Mouse (Mus musculus): ENCODE measurements around the gene Ephb1. TPM values are rescaled to one million over a fixed set of nuclear protein-coding genes. Genes with fewer than 3 reads are reported as not detected.

Ephb1 gene
- polyA plus RNA-seq, 1 experiment = 0.02 TPM

- Histone ChIP-seq H3K36me3 (ENCODE audit: control insufficient read depth, insufficient read depth) (no peaks in the 10 kb centered on the region), H3K4me3 (ENCODE audit: insufficient read depth, poor library complexity, severe bottlenecking) (no peak overlapping the region), H3K27me3 (ENCODE audit: control insufficient read depth, insufficient read depth, insufficient read length) (peaks cover 58% of the 10 kb centered on the region), H3ac (ENCODE audit: control insufficient read depth, insufficient read length, low read depth) (no peak overlapping the region), H3K79me2 (ENCODE audit: control insufficient read depth, insufficient read depth) (no peaks in the 10 kb centered on the region), H3K79me3 (ENCODE audit: low read depth) (no peaks in the 10 kb centered on the region)
- TF ChIP-seq CTCF (IDR thresholded peaks at IDR 0.05; ENCODE audit: control insufficient read depth, insufficient read depth, insufficient read length) (no peak), FOSL1 (IDR thresholded peaks at IDR 0.05; ENCODE audit: insufficient read depth, low read length, poor library complexity, severe bottlenecking) (no peak), CEBPB (IDR thresholded peaks at IDR 0.05; ENCODE audit: low read depth) (no peak), MYOG (IDR thresholded peaks at IDR 0.05; ENCODE audit: control insufficient read depth, extremely low read depth, insufficient read length) (no peak), MAX (IDR thresholded peaks at IDR 0.05) (no peak), USF1 (IDR thresholded peaks at IDR 0.05; ENCODE audit: low read depth) (no peak), MYOD1 (IDR thresholded peaks at IDR 0.05; ENCODE audit: control insufficient read depth, insufficient read length, low read depth) (no peak)
These were observed 2.8 kb downstream of the Ephb1 start for GRCm38 (mm10) chr9:102351721-102352120.

- no peaks in the 10 kb centered on the region for H3K79me2 ChIP-seq (ENCODE audit: control insufficient read depth, insufficient read depth)
- H3K36me3 ChIP-seq (ENCODE audit: control insufficient read depth, insufficient read depth) = no peaks in the 10 kb centered on the region
- H3K27me3 ChIP-seq (ENCODE audit: control insufficient read depth, insufficient read depth, insufficient read length) = peaks cover 59% of the 10 kb centered on the region
- H3K79me3 ChIP-seq (ENCODE audit: low read depth) = no peaks in the 10 kb centered on the region
- H3ac ChIP-seq (ENCODE audit: control insufficient read depth, insufficient read length, low read depth) = no peak overlapping the region
- TF ChIP-seq CEBPB (IDR thresholded peaks at IDR 0.05; ENCODE audit: low read depth) (no peak), CTCF (IDR thresholded peaks at IDR 0.05; ENCODE audit: control insufficient read depth, insufficient read depth, insufficient read length) (no peak), MYOD1 (IDR thresholded peaks at IDR 0.05; ENCODE audit: control insufficient read depth, insufficient read length, low read depth) (no peak), USF1 (IDR thresholded peaks at IDR 0.05; ENCODE audit: low read depth) (no peak), MAX (IDR thresholded peaks at IDR 0.05) (no peak), MYOG (IDR thresholded peaks at IDR 0.05; ENCODE audit: control insufficient read depth, extremely low read depth, insufficient read length) (no peak), FOSL1 (IDR thresholded peaks at IDR 0.05; ENCODE audit: insufficient read depth, low read length, poor library complexity, severe bottlenecking) (no peak)
- no peak overlapping the region for H3K4me3 ChIP-seq (ENCODE audit: insufficient read depth, poor library complexity, severe bottlenecking)
These were observed 3.3 kb downstream of the Ephb1 start for GRCm38 (mm10) chr9:102351221-102351620.

- Histone ChIP-seq H3K79me2 (ENCODE audit: control insufficient read depth, insufficient read depth) (no peaks in the 10 kb centered on the region), H3K27me3 (ENCODE audit: control insufficient read depth, insufficient read depth, insufficient read length) (peaks cover 59% of the 10 kb centered on the region), H3K4me3 (ENCODE audit: insufficient read depth, poor library complexity, severe bottlenecking) (no peak overlapping the region), H3ac (ENCODE audit: control insufficient read depth, insufficient read length, low read depth) (no peak overlapping the region), H3K36me3 (ENCODE audit: control insufficient read depth, insufficient read depth) (no peaks in the 10 kb centered on the region), H3K79me3 (ENCODE audit: low read depth) (no peaks in the 10 kb centered on the region)
- no peak for TF ChIP-seq CTCF (IDR thresholded peaks at IDR 0.05; ENCODE audit: control insufficient read depth, insufficient read depth, insufficient read length)
- no peak for TF ChIP-seq CEBPB (IDR thresholded peaks at IDR 0.05; ENCODE audit: low read depth)
- no peak for TF ChIP-seq MYOD1 (IDR thresholded peaks at IDR 0.05; ENCODE audit: control insufficient read depth, insufficient read length, low read depth)
- TF ChIP-seq MAX (IDR thresholded peaks at IDR 0.05) = no peak
- TF ChIP-seq FOSL1 (IDR thresholded peaks at IDR 0.05; ENCODE audit: insufficient read depth, low read length, poor library complexity, severe bottlenecking) = no peak
- TF ChIP-seq MYOG (IDR thresholded peaks at IDR 0.05; ENCODE audit: control insufficient read depth, extremely low read depth, insufficient read length) = no peak
- no peak for TF ChIP-seq USF1 (IDR thresholded peaks at IDR 0.05; ENCODE audit: low read depth)
These were observed 3.8 kb downstream of the Ephb1 start for GRCm38 (mm10) chr9:102350696-102351095.

GRCm38 (mm10) chr9:102350076-102350475 is 4.4 kb downstream of the Ephb1 start:
- Histone ChIP-seq H3ac (ENCODE audit: control insufficient read depth, insufficient read length, low read depth) (no peak overlapping the region), H3K36me3 (ENCODE audit: control insufficient read depth, insufficient read depth) (no peaks in the 10 kb centered on the region), H3K79me2 (ENCODE audit: control insufficient read depth, insufficient read depth) (no peaks in the 10 kb centered on the region), H3K27me3 (ENCODE audit: control insufficient read depth, insufficient read depth, insufficient read length) (peaks cover 65% of the 10 kb centered on the region), H3K4me3 (ENCODE audit: insufficient read depth, poor library complexity, severe bottlenecking) (no peak overlapping the region), H3K79me3 (ENCODE audit: low read depth) (no peaks in the 10 kb centered on the region)
- no peak for TF ChIP-seq MAX (IDR thresholded peaks at IDR 0.05)
- TF ChIP-seq MYOG (IDR thresholded peaks at IDR 0.05; ENCODE audit: control insufficient read depth, extremely low read depth, insufficient read length) = no peak
- no peak for TF ChIP-seq USF1 (IDR thresholded peaks at IDR 0.05; ENCODE audit: low read depth)
- no peak for TF ChIP-seq FOSL1 (IDR thresholded peaks at IDR 0.05; ENCODE audit: insufficient read depth, low read length, poor library complexity, severe bottlenecking)

- Histone ChIP-seq H3K79me2 (ENCODE audit: control insufficient read depth, insufficient read depth) (no peaks in the 10 kb centered on the region), H3K27me3 (ENCODE audit: control insufficient read depth, insufficient read depth, insufficient read length) (peaks cover 59% of the 10 kb centered on the region), H3ac (ENCODE audit: control insufficient read depth, insufficient read length, low read depth) (no peak overlapping the region), H3K4me3 (ENCODE audit: insufficient read depth, poor library complexity, severe bottlenecking) (no peak overlapping the region), H3K79me3 (ENCODE audit: low read depth) (no peaks in the 10 kb centered on the region), H3K36me3 (ENCODE audit: control insufficient read depth, insufficient read depth) (no peaks in the 10 kb centered on the region)
- no peak for TF ChIP-seq CEBPB (IDR thresholded peaks at IDR 0.05; ENCODE audit: low read depth)
These were observed 7.7 kb downstream of the Ephb1 start for GRCm38 (mm10) chr9:102346801-102347200.

- Histone ChIP-seq H3K79me3 (ENCODE audit: low read depth) (no peaks in the 10 kb centered on the region), H3K36me3 (ENCODE audit: control insufficient read depth, insufficient read depth) (no peaks in the 10 kb centered on the region), H3K27me3 (ENCODE audit: control insufficient read depth, insufficient read depth, insufficient read length) (peaks cover 52% of the 10 kb centered on the region), H3K79me2 (ENCODE audit: control insufficient read depth, insufficient read depth) (no peaks in the 10 kb centered on the region), H3K4me3 (ENCODE audit: insufficient read depth, poor library complexity, severe bottlenecking) (no peak overlapping the region), H3ac (ENCODE audit: control insufficient read depth, insufficient read length, low read depth) (no peak overlapping the region)
- TF ChIP-seq FOSL1 (IDR thresholded peaks at IDR 0.05; ENCODE audit: insufficient read depth, low read length, poor library complexity, severe bottlenecking) = no peak
- no peak for TF ChIP-seq MYOG (IDR thresholded peaks at IDR 0.05; ENCODE audit: control insufficient read depth, extremely low read depth, insufficient read length)
- TF ChIP-seq USF1 (IDR thresholded peaks at IDR 0.05; ENCODE audit: low read depth) = no peak
- TF ChIP-seq CEBPB (IDR thresholded peaks at IDR 0.05; ENCODE audit: low read depth) = no peak
- TF ChIP-seq MYOD1 (IDR thresholded peaks at IDR 0.05; ENCODE audit: control insufficient read depth, insufficient read length, low read depth) = no peak
- no peak for TF ChIP-seq MAX (IDR thresholded peaks at IDR 0.05)
- TF ChIP-seq CTCF (IDR thresholded peaks at IDR 0.05; ENCODE audit: control insufficient read depth, insufficient read depth, insufficient read length) = no peak
These were observed 9.0 kb downstream of the Ephb1 start for GRCm38 (mm10) chr9:102345474-102345873.
